Mouse (Mus musculus): Measurements from ENCODE around the gene Sfta2. TPM values are rescaled to one million over a fixed set of nuclear protein-coding genes. Genes with fewer than 3 reads are reported as not detected.

The Sfta2 gene
- not detected in 2 replicates for polyA plus RNA-seq (2012; ENCODE audit: insufficient read depth, insufficient read length, missing spikeins)

GRCm38 (mm10) chr17:35601249-35601648 lies at the start of gene Sfta2:
Sfta2 (plus strand) TSS chr17:35601549.
- no peaks in the 10 kb centered on the region for H3K4me1 ChIP-seq (ENCODE audit: control insufficient read depth, insufficient read depth, insufficient read length, low read length)

GRCm38 (mm10) chr17:35551881-35552414 lies 49.4 kb upstream of the Sfta2 start, which contains the start of gene Cdsn:
Cdsn (plus strand) TSS chr17:35552128.
- peaks cover 10% of the 10 kb centered on the region for H3K4me1 ChIP-seq (ENCODE audit: control insufficient read depth, insufficient read depth, insufficient read length, low read length)
- H3K27ac ChIP-seq (replicated peaks; ENCODE audit: low read depth, low read length): 0 out of 2 replicates have a peak within 1 kb of the TSS, but pooled peaks have one; percentile 20
- H3K4me3 ChIP-seq (ENCODE audit: insufficient read depth, low read depth, low read length): peak within 1 kb of the TSS; percentile 32

More at GRCm38 (mm10) chr17:35601249-35601648, at the start of gene Sfta2:
- Histone ChIP-seq H3K27ac (replicated peaks; ENCODE audit: low read depth, low read length) (no peak within 1 kb of the TSS), H3K4me3 (ENCODE audit: insufficient read depth, low read depth, low read length) (no peak within 1 kb of the TSS)

- H3K4me3 ChIP-seq (ENCODE audit: insufficient read depth, low read depth, low read length): no peak overlapping the region
- peaks cover 8% of the 10 kb centered on the region; the same call in 1 of the 2 replicates for H3K4me1 ChIP-seq (ENCODE audit: control insufficient read depth, insufficient read depth, insufficient read length, low read length)
- no peak overlapping the region for H3K27ac ChIP-seq (replicated peaks; ENCODE audit: low read depth, low read length)
Observed at GRCm38 (mm10) chr17:35554321-35554720, 47.0 kb upstream of the Sfta2 start.

GRCm38 (mm10) chr17:35554761-35555397 lies 46.5 kb upstream of the Sfta2 start:
- H3K4me1 ChIP-seq (ENCODE audit: control insufficient read depth, insufficient read depth, insufficient read length, low read length): peaks cover 8% of the 10 kb centered on the region; the same call in 1 of the 2 replicates
- H3K4me3 ChIP-seq (ENCODE audit: insufficient read depth, low read depth, low read length): no peak overlapping the region
- H3K27ac ChIP-seq (replicated peaks; ENCODE audit: low read depth, low read length): no peak overlapping the region

- H3K27ac ChIP-seq (replicated peaks; ENCODE audit: low read depth, low read length): no peak overlapping the region
Observed at GRCm38 (mm10) chr17:35556186-35556765, 45.1 kb upstream of the Sfta2 start.

GRCm38 (mm10) chr17:35556812-35557211 lies 44.5 kb upstream of the Sfta2 start:
- Histone ChIP-seq H3K27ac (replicated peaks; ENCODE audit: low read depth, low read length) (no peak overlapping the region), H3K4me3 (ENCODE audit: insufficient read depth, low read depth, low read length) (no peak overlapping the region)

More at GRCm38 (mm10) chr17:35556186-35556765, 45.1 kb upstream of the Sfta2 start:
- no peak overlapping the region for H3K4me3 ChIP-seq (ENCODE audit: insufficient read depth, low read depth, low read length)
- peaks cover 4% of the 10 kb centered on the region; the same call in 1 of the 2 replicates for H3K4me1 ChIP-seq (ENCODE audit: control insufficient read depth, insufficient read depth, insufficient read length, low read length)

GRCm38 (mm10) chr17:35557351-35557750 lies 44.0 kb upstream of the Sfta2 start:
- H3K27ac ChIP-seq (replicated peaks; ENCODE audit: low read depth, low read length): no peak overlapping the region
- no peak overlapping the region for H3K4me3 ChIP-seq (ENCODE audit: insufficient read depth, low read depth, low read length)
- no peaks in the 10 kb centered on the region for H3K4me1 ChIP-seq (ENCODE audit: control insufficient read depth, insufficient read depth, insufficient read length, low read length)

More at GRCm38 (mm10) chr17:35556812-35557211, 44.5 kb upstream of the Sfta2 start:
- peaks cover under 1% of the 10 kb centered on the region; the same call in 1 of the 2 replicates for H3K4me1 ChIP-seq (ENCODE audit: control insufficient read depth, insufficient read depth, insufficient read length, low read length)

GRCm38 (mm10) chr17:35558216-35558615 lies 43.1 kb upstream of the Sfta2 start:
- H3K27ac ChIP-seq (replicated peaks; ENCODE audit: low read depth, low read length): no peak overlapping the region
- no peak overlapping the region for H3K4me3 ChIP-seq (ENCODE audit: insufficient read depth, low read depth, low read length)

GRCm38 (mm10) chr17:35567150-35567549 lies 34.2 kb upstream of the Sfta2 start, which contains the start of gene 2300002M23Rik:
2300002M23Rik (plus strand) TSS chr17:35567450.
- Histone ChIP-seq H3K27ac (replicated peaks; ENCODE audit: low read depth, low read length) (no peak within 1 kb of the TSS), H3K4me3 (ENCODE audit: insufficient read depth, low read depth, low read length) (no peak within 1 kb of the TSS), H3K4me1 (ENCODE audit: control insufficient read depth, insufficient read depth, insufficient read length, low read length) (no peaks in the 10 kb centered on the region)

More at GRCm38 (mm10) chr17:35558216-35558615, 43.1 kb upstream of the Sfta2 start:
- no peaks in the 10 kb centered on the region for H3K4me1 ChIP-seq (ENCODE audit: control insufficient read depth, insufficient read depth, insufficient read length, low read length)

GRCm38 (mm10) chr17:35567767-35568166 lies 33.6 kb upstream of the Sfta2 start:
- Histone ChIP-seq H3K4me3 (ENCODE audit: insufficient read depth, low read depth, low read length) (no peak overlapping the region), H3K27ac (replicated peaks; ENCODE audit: low read depth, low read length) (no peak overlapping the region), H3K4me1 (ENCODE audit: control insufficient read depth, insufficient read depth, insufficient read length, low read length) (no peaks in the 10 kb centered on the region)

- no peak overlapping the region for H3K27ac ChIP-seq (replicated peaks; ENCODE audit: low read depth, low read length)
- no peak overlapping the region for H3K4me3 ChIP-seq (ENCODE audit: insufficient read depth, low read depth, low read length)
- no peaks in the 10 kb centered on the region for H3K4me1 ChIP-seq (ENCODE audit: control insufficient read depth, insufficient read depth, insufficient read length, low read length)
Observed at GRCm38 (mm10) chr17:35569091-35569944, 32.0 kb upstream of the Sfta2 start.

- no peak overlapping the region for H3K4me3 ChIP-seq (ENCODE audit: insufficient read depth, low read depth, low read length)
- H3K4me1 ChIP-seq (ENCODE audit: control insufficient read depth, insufficient read depth, insufficient read length, low read length): no peaks in the 10 kb centered on the region
- H3K27ac ChIP-seq (replicated peaks; ENCODE audit: low read depth, low read length): no peak overlapping the region
Observed at GRCm38 (mm10) chr17:35570836-35571235, 30.5 kb upstream of the Sfta2 start.

GRCm38 (mm10) chr17:35571477-35571876 lies 29.9 kb upstream of the Sfta2 start:
- H3K4me1 ChIP-seq (ENCODE audit: control insufficient read depth, insufficient read depth, insufficient read length, low read length): no peaks in the 10 kb centered on the region
- H3K27ac ChIP-seq (replicated peaks; ENCODE audit: low read depth, low read length): no peak overlapping the region

GRCm38 (mm10) chr17:35578211-35578610 lies 23.1 kb upstream of the Sfta2 start:
- no peak overlapping the region for H3K27ac ChIP-seq (replicated peaks; ENCODE audit: low read depth, low read length)
- H3K4me1 ChIP-seq (ENCODE audit: control insufficient read depth, insufficient read depth, insufficient read length, low read length): no peaks in the 10 kb centered on the region
- H3K4me3 ChIP-seq (ENCODE audit: insufficient read depth, low read depth, low read length): no peak overlapping the region

More at GRCm38 (mm10) chr17:35571477-35571876, 29.9 kb upstream of the Sfta2 start:
- no peak overlapping the region for H3K4me3 ChIP-seq (ENCODE audit: insufficient read depth, low read depth, low read length)

All from brown adipose tissue, adult 24 weeks (tissue).